Mouse (Mus musculus) stomach, embryonic 15.5 days (tissue): ENCODE measurements around the gene Accsl. TPM values are rescaled to one million over a fixed set of nuclear protein-coding genes. Genes with fewer than 3 reads are reported as not detected.

ENCODE experiments used
- ATAC-seq: fragments of 200-750 bp; cut with Nextera tagmentation; 2 replicates; pipeline ENCODE4 v1.8.0; 2017; ENCODE audit warnings: low read depth, moderate number of reproducible peaks, moderate TSS enrichment; ENCODE audit not compliant: insufficient read depth, low FRiP score
- H3K27ac ChIP-seq: fragments of 300-500 bp; sonication (generic); 2 replicates; pipeline ENCODE4 v1.5.1; 2015; ENCODE audit warnings: mild to moderate bottlenecking, inconsistent platforms
- H3K27me3 ChIP-seq: fragments of 300-500 bp; sonication (generic); replicated peaks from 2 replicates; pipeline ENCODE4 v1.6.1; 2015; ENCODE audit warnings: inconsistent platforms
- H3K36me3 ChIP-seq: fragments of 300-500 bp; sonication (generic); 2 replicates; pipeline ENCODE4 v1.6.1; 2015; ENCODE audit warnings: inconsistent platforms
- H3K4me1 ChIP-seq: fragments of 300-500 bp; sonication (generic); 2 replicates; pipeline ENCODE4 v1.6.1; 2015; ENCODE audit warnings: inconsistent platforms
- H3K4me2 ChIP-seq: fragments of 300-500 bp; sonication (generic); 2 replicates; pipeline ENCODE4 v1.6.1; 2015; ENCODE audit warnings: mild to moderate bottlenecking, inconsistent platforms
- H3K4me3 ChIP-seq: fragments of 300-500 bp; sonication (generic); replicated peaks from 2 replicates; pipeline ENCODE4 v1.5.1; 2015; ENCODE audit warnings: inconsistent platforms
- H3K9ac ChIP-seq: fragments of 300-500 bp; sonication (generic); 2 replicates; pipeline ENCODE4 v1.6.1; 2015; ENCODE audit warnings: inconsistent platforms
- H3K9me3 ChIP-seq: fragments of 300-500 bp; sonication (generic); 2 replicates; pipeline ENCODE4 v1.6.1; 2016; ENCODE audit warnings: inconsistent platforms
- WGBS: fragments of 180-500 bp; shearing (Covaris S2); methylation state at CpG from one replicate; pipeline ENCODE4 v1.1.7; 2015; 5-methylcytosine and 5-hydroxymethylcytosine counted together
- polyA plus RNA-seq: library from polyadenylated mRNA; unstranded; fragments of >200 nt; fragmentation: Nextera tagmentation; extraction: Ambion mirVana; gene quantifications from 2 replicates; pipeline ENCODE4 v1.2.1, GENCODE M21; 2015

The Accsl gene
- polyA plus RNA-seq, 1 experiment from 2014 or later = 0.31 TPM

DNA sequence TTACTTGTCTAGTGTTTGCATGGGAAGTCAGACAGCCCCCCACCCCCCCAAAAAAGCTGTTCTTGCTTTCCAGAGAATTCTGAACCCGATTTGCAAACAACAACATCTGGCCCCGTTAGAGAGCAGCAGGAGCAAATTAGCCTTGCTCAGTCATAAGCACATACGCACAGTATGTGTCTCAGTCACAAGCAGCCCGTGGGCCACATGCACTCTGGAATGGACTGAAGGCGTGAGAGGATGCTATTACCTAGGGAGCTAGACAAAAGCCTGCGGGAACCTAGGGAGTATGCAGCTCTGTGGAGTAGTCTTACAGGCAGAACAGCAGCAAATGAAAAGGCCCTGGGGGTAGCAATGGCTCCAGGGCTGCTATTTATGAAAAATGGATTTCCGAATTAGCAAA is 3.3 kb upstream of the Accsl start:
- H3K27ac ChIP-seq = no peak overlapping the region
- WGBS = 77% methylated on average over 7 of the region's 7 CpGs
- H3K9ac ChIP-seq = no peak overlapping the region
- no peaks in the 10 kb centered on the region for H3K9me3 ChIP-seq
- ATAC-seq = no peak
- H3K4me2 ChIP-seq = no peak overlapping the region
- H3K36me3 ChIP-seq = no peaks in the 10 kb centered on the region
- no peak overlapping the region for H3K4me3 ChIP-seq
- no peaks in the 10 kb centered on the region for H3K27me3 ChIP-seq
- H3K4me1 ChIP-seq = 0 out of 2 replicates have a peak, but pooled peaks cover 7% of the 10 kb centered on the region

GRCm38 (mm10) chr2:93871411-93871925 is 2.5 kb upstream of the Accsl start:
- no peaks in the 10 kb centered on the region for H3K27me3 ChIP-seq
- H3K4me3 ChIP-seq = no peak overlapping the region
- no peaks in the 10 kb centered on the region for H3K36me3 ChIP-seq
- H3K9me3 ChIP-seq = no peaks in the 10 kb centered on the region
- H3K27ac ChIP-seq = no peak overlapping the region
- 84% methylated on average over 4 of the region's 4 CpGs for WGBS
- ATAC-seq = no peak
- 0 out of 2 replicates have a peak, but pooled peaks cover 7% of the 10 kb centered on the region for H3K4me1 ChIP-seq
- no peak overlapping the region for H3K4me2 ChIP-seq
- no peak overlapping the region for H3K9ac ChIP-seq

DNA sequence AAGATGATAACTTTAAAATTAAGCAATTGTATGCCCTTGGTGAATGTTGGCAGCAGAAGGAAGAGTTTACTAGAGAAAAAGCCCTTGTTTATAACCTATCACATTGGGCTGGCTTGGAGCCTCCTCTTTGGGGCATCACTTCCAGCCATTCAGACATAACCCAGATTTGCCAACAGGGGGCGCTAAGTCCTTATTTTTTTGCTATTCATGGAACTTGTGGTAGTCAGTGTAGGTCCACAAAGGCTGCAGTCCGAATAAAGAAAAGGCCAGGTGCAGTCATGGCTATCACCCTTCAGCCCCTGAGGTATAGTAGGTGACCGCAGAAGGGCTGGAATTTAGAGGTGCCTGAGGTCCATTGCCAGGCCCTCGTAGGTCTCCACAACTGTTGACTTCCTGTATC is 1.9 kb upstream of the Accsl start:
- Histone ChIP-seq H3K4me2 (no peak overlapping the region), H3K9me3 (no peaks in the 10 kb centered on the region), H3K27me3 (no peaks in the 10 kb centered on the region), H3K36me3 (no peaks in the 10 kb centered on the region), H3K4me1 (0 out of 2 replicates have a peak, but pooled peaks cover 7% of the 10 kb centered on the region), H3K9ac (no peak overlapping the region), H3K27ac (no peak overlapping the region), H3K4me3 (no peak overlapping the region)
- 44% methylated on average over 4 of the region's 4 CpGs for WGBS
- ATAC-seq = no peak

DNA sequence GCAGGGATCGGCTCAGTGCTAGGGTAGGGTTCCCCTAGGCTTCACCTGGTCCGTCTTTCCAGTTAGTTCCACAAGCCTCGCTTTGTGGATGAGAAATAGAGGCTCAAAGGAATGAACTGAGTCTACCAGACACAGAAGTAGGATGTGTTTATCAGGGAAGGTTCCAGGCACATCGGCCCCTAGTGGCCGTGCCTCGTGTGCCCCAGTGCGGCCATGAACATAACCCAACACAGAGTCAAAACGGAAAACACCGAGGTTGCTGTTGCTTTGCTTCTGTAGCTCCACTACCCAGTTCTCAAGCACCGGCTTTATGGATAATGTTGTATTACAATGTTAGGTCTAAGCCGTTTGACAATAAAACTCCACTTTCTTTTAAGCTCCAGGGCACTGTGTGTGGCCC is 391 bp downstream of the Accsl start:
- Histone ChIP-seq H3K4me2 (no peak overlapping the region), H3K9me3 (no peaks in the 10 kb centered on the region), H3K4me1 (0 out of 2 replicates have a peak, but pooled peaks cover 3% of the 10 kb centered on the region), H3K4me3 (no peak overlapping the region), H3K27me3 (no peaks in the 10 kb centered on the region), H3K27ac (no peak overlapping the region), H3K36me3 (no peaks in the 10 kb centered on the region), H3K9ac (no peak overlapping the region)
- no peak for ATAC-seq
- 79% methylated on average over 11 of the region's 11 CpGs for WGBS

DNA sequence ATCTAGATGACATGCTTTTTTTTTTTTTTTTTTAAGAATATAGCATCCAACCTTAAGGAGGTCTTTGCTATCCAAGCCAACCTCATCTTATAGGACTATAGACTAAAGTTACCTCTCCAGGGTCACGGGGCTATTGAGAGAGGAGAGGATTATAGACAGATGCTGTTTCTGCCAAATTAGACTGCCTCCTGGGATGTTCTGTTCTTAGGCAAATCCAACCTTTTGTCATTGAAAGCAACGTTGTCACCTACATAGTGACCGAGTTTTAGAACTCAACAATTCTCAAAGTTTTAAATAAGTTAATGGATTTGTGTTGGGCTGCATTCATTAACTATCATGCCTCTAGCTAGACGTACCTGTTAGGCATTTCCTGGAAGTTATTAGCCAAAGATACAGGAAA is 5.7 kb downstream of the Accsl start:
- no peak overlapping the region for H3K4me3 ChIP-seq
- no peaks in the 10 kb centered on the region for H3K36me3 ChIP-seq
- 72% methylated on average over 4 of the region's 4 CpGs for WGBS
- no peak for ATAC-seq
- H3K4me1 ChIP-seq = no peaks in the 10 kb centered on the region
- H3K27ac ChIP-seq = no peak overlapping the region
- H3K4me2 ChIP-seq = no peak overlapping the region
- H3K9me3 ChIP-seq = no peaks in the 10 kb centered on the region
- no peak overlapping the region for H3K9ac ChIP-seq
- no peaks in the 10 kb centered on the region for H3K27me3 ChIP-seq

DNA sequence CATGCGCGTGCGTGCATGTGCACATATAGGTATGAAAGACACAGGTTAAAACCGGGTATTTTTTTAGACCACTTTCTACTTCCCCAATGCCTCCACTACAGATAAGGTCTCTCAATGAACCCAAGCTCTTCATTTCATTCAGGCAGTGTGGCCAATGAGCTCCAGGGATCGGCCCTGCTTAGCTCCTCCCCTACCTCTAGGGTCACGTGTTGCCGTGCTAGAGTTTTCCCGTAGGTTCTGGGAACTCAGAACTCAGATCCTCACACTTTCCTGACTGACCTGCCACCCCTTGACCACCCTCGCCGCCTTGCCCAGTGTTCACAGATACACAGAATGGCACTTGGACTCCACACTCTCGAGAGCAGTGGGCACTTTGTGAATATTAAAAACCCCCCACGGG is 10.1 kb downstream of the Accsl start:
- Histone ChIP-seq H3K27ac (no peak overlapping the region), H3K9me3 (no peaks in the 10 kb centered on the region), H3K4me3 (no peak overlapping the region), H3K4me2 (no peak overlapping the region), H3K9ac (no peak overlapping the region), H3K27me3 (no peaks in the 10 kb centered on the region), H3K36me3 (no peaks in the 10 kb centered on the region), H3K4me1 (no peaks in the 10 kb centered on the region)
- 68% methylated on average over 12 of the region's 12 CpGs for whole genome bisulfite sequencing
- no peak for ATAC-seq

DNA sequence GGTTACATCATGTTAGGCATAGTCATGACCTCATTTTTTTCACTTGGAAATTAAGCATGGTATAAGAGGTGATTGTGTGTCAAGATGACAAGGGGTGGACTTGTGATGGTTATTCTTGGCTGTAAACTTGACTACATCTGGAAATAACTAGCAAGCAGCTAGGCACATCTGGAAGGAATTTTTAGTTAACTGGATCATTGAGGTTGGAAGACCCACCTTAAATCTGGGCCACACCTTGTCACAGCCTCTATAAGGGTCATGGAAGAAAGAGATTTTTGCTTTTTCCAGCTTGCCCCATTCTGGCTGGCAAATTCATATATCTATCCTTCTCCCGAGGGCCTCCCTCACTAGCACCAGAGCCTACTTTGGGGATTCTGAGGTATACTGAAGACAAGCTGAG is 17.7 kb downstream of the Accsl start:
- Histone ChIP-seq H3K9me3 (no peaks in the 10 kb centered on the region), H3K27me3 (no peaks in the 10 kb centered on the region), H3K27ac (no peak overlapping the region), H3K4me1 (peaks cover 9% of the 10 kb centered on the region; the same call in 1 of the 2 replicates), H3K36me3 (no peaks in the 10 kb centered on the region), H3K4me3 (no peak overlapping the region), H3K4me2 (no peak overlapping the region), H3K9ac (no peak overlapping the region)
- WGBS = 81% methylated on average over 1 of the region's 1 CpGs
- ATAC-seq = no peak

DNA sequence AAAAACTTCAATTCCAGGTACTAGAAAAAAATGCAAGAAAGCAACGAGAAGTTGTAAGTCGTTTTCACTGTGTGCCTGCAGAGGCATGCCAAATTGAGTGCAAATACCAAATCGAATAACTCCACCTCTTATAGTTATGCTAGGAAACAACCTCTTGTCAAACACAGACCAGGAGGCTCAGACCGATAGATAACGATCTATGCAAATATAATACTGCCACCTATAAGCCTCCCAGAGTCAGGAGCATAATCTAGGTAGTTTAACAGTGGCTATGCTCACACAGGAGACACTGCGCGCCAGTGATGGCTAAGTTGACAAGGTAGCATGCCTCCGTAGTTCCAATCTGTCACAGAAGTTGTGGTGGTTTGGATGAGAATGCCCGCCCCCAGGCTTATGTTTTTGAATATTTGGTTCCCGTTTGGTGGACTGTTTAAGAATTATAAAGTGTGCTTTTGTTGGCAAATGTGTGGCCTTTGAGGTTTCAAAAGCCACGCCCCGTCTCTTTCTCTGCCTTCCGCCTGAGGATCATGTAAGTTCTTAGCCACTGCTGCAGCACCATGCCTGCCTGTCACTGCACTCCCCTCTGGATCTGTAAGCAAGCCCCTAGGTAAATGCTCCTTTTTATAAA is 18.5 kb downstream of the Accsl start:
- Histone ChIP-seq H3K27me3 (no peaks in the 10 kb centered on the region), H3K4me3 (peak overlapping the region; percentile 61; the same call in 1 of the 2 replicates), H3K27ac (no peak overlapping the region), H3K4me1 (peaks cover 9% of the 10 kb centered on the region; the same call in 1 of the 2 replicates), H3K4me2 (peak overlapping the region; percentile 73; the same call in 1 of the 2 replicates), H3K9me3 (no peaks in the 10 kb centered on the region), H3K9ac (no peak overlapping the region), H3K36me3 (no peaks in the 10 kb centered on the region)
- WGBS = 40% methylated on average over 13 of the region's 13 CpGs
- ATAC-seq = no peak

DNA sequence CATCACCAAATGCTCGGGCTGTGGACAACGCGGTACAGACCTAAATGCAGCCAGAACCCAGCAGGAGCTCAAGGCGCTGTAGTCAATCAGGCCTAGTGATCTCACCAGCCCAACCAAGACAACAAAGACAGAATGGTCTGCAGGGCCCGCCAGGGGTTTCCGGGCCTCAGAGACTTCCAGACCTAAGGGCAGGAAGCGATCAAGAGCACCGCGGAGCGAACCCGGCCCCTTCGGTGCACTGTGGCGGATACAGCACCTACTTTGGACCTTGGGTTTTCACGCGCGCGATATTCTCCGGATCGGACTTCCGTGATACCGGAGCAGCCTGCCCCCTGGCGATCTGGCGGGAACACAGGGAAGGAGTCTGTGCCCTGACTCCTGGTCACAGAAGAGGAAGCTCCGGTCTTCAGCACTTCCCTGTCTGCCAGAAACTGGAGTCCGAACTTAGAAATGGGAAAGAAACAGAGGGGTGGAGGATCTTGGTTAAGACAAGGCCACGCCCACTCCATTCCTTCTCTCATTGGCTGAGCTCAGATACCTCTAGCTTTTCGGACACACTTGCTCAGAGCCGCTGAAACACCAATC is 19.4 kb downstream of the Accsl start, which contains the start of gene Accs:
TSS of gene Accs (minus strand) at position 439 of the 585 bp plus-strand sequence.
- H3K27me3 ChIP-seq = no peaks in the 10 kb centered on the region
- peak within 1 kb of the TSS; percentile 51; the same call in 1 of the 2 replicates for H3K9ac ChIP-seq
- no peaks in the 10 kb centered on the region for H3K9me3 ChIP-seq
- peak within 1 kb of the TSS; percentile 61 for H3K4me3 ChIP-seq
- H3K27ac ChIP-seq = peak within 1 kb of the TSS; percentile 92
- peak within 1 kb of the TSS; percentile 73 for H3K4me2 ChIP-seq
- under 1% methylated on average over 28 of the region's 28 CpGs for WGBS
- peak; percentile 78 for ATAC-seq
- H3K36me3 ChIP-seq = no peaks in the 10 kb centered on the region
- peaks cover 9% of the 10 kb centered on the region; the same call in 1 of the 2 replicates for H3K4me1 ChIP-seq

GRCm38 (mm10) chr2:93841349-93841748 is 27.6 kb downstream of the Accsl start:
- Histone ChIP-seq H3K4me1 (no peaks in the 10 kb centered on the region), H3K9me3 (no peaks in the 10 kb centered on the region), H3K4me2 (no peak overlapping the region), H3K4me3 (no peak overlapping the region), H3K36me3 (peaks cover 24% of the 10 kb centered on the region), H3K9ac (no peak overlapping the region), H3K27me3 (no peaks in the 10 kb centered on the region), H3K27ac (no peak overlapping the region)
- ATAC-seq = no peak
- 94% methylated on average over 3 of the region's 3 CpGs for WGBS

GRCm38 (mm10) chr2:93840109-93840508 is 28.8 kb downstream of the Accsl start:
- Histone ChIP-seq H3K4me3 (no peak overlapping the region), H3K27me3 (no peaks in the 10 kb centered on the region), H3K9me3 (no peaks in the 10 kb centered on the region), H3K27ac (no peak overlapping the region), H3K4me2 (no peak overlapping the region), H3K4me1 (no peaks in the 10 kb centered on the region), H3K36me3 (peaks cover 26% of the 10 kb centered on the region), H3K9ac (no peak overlapping the region)
- no peak for ATAC-seq
- 81% methylated on average over 6 of the region's 6 CpGs for WGBS

DNA sequence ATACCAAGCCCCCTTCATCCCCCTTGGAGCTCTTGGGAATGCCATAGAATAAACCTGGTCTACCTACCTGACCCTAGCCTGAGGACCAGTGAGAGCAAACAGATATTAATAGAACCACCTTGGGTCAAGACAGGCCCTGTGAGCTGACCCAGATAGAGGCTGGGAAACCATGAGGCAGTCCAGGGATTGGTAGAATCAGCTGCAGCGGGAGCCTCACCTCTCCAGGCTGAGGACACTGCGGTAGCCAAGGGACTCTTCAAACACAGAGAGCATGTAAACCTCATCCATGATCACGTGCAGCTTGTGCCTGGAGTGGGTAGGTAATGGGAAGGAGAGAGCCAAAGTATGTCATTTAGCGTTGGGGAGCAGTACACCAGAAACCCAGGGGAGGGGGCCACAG is 30.0 kb downstream of the Accsl start:
- Histone ChIP-seq H3K27ac (no peak overlapping the region), H3K4me3 (no peak overlapping the region), H3K36me3 (peaks cover 26% of the 10 kb centered on the region), H3K4me1 (no peaks in the 10 kb centered on the region), H3K9me3 (no peaks in the 10 kb centered on the region), H3K9ac (no peak overlapping the region), H3K4me2 (no peak overlapping the region), H3K27me3 (no peaks in the 10 kb centered on the region)
- 92% methylated on average over 4 of the region's 4 CpGs for WGBS
- no peak for ATAC-seq
